Mouse (Mus musculus) kidney, embryonic 14.5 days (tissue): ENCODE measurements around the gene Mchr1. TPM values are rescaled to one million over a fixed set of nuclear protein-coding genes. Genes with fewer than 3 reads are reported as not detected.

Source experiments
- ATAC-seq: fragments of 200-750 bp; cut with Nextera tagmentation; 2 replicates; pipeline ENCODE4 v1.8.0; 2017; ENCODE audit warnings: moderate number of reproducible peaks, mild to moderate bottlenecking, moderate TSS enrichment, moderate library complexity; ENCODE audit not compliant: low FRiP score, low TSS enrichment
- H3K27ac ChIP-seq: fragments of 300-500 bp; sonication (generic); 2 replicates; pipeline ENCODE4 v1.5.1; 2014; ENCODE audit warnings: low read depth, mild to moderate bottlenecking, low read length, moderate library complexity, mixed read lengths
- H3K27me3 ChIP-seq: fragments of 300-500 bp; sonication (generic); 2 replicates; pipeline ENCODE4 v1.6.1; 2014; ENCODE audit warnings: mild to moderate bottlenecking, low read length; ENCODE audit not compliant: control insufficient read depth, insufficient read depth
- H3K36me3 ChIP-seq: fragments of 300-500 bp; sonication (generic); 2 replicates; pipeline ENCODE4 v1.6.1; 2014; ENCODE audit warnings: low read length, mixed read lengths; ENCODE audit not compliant: control insufficient read depth, insufficient read depth
- H3K4me1 ChIP-seq: fragments of 300-500 bp; sonication (generic); 2 replicates; pipeline ENCODE4 v1.6.1; 2014; ENCODE audit warnings: low read length, mixed read lengths; ENCODE audit not compliant: control insufficient read depth, insufficient read depth
- H3K4me2 ChIP-seq: fragments of 300-500 bp; sonication (generic); replicated peaks from 2 replicates; pipeline ENCODE4 v1.6.1; 2014; ENCODE audit warnings: low read depth, mild to moderate bottlenecking, low read length
- H3K4me3 ChIP-seq: fragments of 300-500 bp; sonication (generic); 2 replicates; pipeline ENCODE4 v1.5.1; 2014; ENCODE audit warnings: mild to moderate bottlenecking, low read length
- H3K9ac ChIP-seq: fragments of 300-500 bp; sonication (generic); 2 replicates; pipeline ENCODE4 v1.6.1; 2014; ENCODE audit warnings: low read depth, mild to moderate bottlenecking, low read length, moderate library complexity
- H3K9me3 ChIP-seq: fragments of 300-500 bp; sonication (generic); 2 replicates; pipeline ENCODE4 v1.6.1; 2016; ENCODE audit warnings: low read length; ENCODE audit not compliant: control insufficient read depth
- WGBS: fragments of 180-500 bp; shearing (Covaris S2); extraction: QIAGEN DNeasy Blood & Tissue Kit; methylation state at CpG from one replicate; pipeline ENCODE4 v1.1.7; 2014; 5-methylcytosine and 5-hydroxymethylcytosine counted together
- polyA plus RNA-seq: library from polyadenylated mRNA; unstranded; fragments of >200 nt; fragmentation: Nextera tagmentation; extraction: Ambion mirVana; gene quantifications from 2 replicates; pipeline ENCODE4 v1.2.1, GENCODE M21; 2014

Gene Mchr1
- polyA plus RNA-seq, 1 experiment from 2014 or later: 1.0 TPM

DNA sequence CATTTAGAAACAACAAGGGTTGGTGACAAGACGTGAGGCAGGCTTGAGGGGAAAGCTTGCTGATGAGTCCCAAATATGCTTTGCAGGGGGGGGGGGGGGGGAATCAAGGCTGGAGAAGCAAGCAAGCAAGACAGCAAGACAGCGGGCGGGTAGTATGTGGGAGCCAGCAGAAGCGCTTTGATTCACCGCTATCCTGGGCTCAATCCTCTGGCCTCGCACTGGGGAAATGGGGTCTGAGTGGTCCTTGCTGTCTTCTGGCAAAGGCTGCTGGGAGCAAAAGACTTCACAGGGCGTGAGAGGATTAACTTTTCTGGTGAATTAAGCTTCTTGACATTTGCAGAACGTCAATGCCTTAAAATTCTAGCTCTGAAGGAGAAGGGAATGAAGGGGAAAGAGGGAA lies 763 bp downstream of the Mchr1 start:
- ATAC-seq: no peak
- H3K9ac ChIP-seq: peak overlapping the region; percentile 53; the same call in 1 of the 2 replicates
- 7% methylated on average over 8 of the region's 8 CpGs for WGBS
- H3K36me3 ChIP-seq: no peaks in the 10 kb centered on the region
- H3K4me1 ChIP-seq: peaks cover 14% of the 10 kb centered on the region; the same call in 1 of the 2 replicates
- H3K4me2 ChIP-seq: peak overlapping the region; percentile 68
- H3K27ac ChIP-seq: no peak overlapping the region
- H3K4me3 ChIP-seq: peak overlapping the region; percentile 41
- peaks cover 8% of the 10 kb centered on the region; the same call in 1 of the 2 replicates for H3K27me3 ChIP-seq
- no peaks in the 10 kb centered on the region for H3K9me3 ChIP-seq

DNA sequence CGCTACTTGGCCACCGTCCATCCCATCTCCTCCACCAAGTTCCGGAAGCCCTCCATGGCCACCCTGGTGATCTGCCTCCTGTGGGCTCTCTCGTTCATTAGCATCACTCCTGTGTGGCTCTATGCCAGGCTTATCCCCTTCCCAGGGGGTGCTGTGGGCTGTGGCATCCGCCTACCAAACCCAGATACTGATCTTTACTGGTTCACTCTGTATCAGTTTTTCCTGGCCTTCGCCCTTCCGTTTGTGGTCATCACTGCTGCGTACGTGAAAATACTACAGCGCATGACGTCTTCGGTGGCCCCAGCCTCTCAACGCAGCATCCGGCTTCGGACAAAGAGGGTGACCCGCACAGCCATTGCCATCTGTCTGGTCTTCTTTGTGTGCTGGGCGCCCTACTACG lies 2.2 kb downstream of the Mchr1 start:
- no peak overlapping the region for H3K27ac ChIP-seq
- no peak overlapping the region for H3K9ac ChIP-seq
- H3K36me3 ChIP-seq: no peaks in the 10 kb centered on the region
- no peak overlapping the region for H3K4me3 ChIP-seq
- no peak for ATAC-seq
- peaks cover 8% of the 10 kb centered on the region; the same call in 1 of the 2 replicates for H3K27me3 ChIP-seq
- H3K9me3 ChIP-seq: no peaks in the 10 kb centered on the region
- 93% methylated on average over 18 of the region's 18 CpGs for WGBS
- peaks cover 14% of the 10 kb centered on the region; the same call in 1 of the 2 replicates for H3K4me1 ChIP-seq
- H3K4me2 ChIP-seq: no peak overlapping the region

DNA sequence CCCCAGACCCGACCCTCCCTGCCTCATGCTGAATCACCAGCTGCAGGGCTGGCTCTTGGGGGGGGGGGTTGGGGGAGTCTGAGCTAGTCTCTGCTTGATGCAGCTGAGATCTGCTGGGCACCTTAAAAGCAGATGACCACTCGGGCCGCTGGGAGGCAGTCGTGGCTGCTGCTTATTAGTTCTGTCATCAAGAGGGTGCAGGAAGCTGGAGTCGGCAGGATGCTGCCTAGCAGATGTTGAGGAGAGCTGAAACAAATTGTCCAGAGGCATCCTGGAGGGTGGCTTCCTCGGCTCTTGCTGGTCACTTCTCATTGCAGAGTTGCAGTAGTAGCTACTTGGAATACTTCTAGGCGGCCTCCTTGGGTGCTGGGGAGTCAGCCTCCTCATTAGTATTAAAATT lies 4.0 kb downstream of the Mchr1 start:
- Histone ChIP-seq H3K27me3 (peaks cover 8% of the 10 kb centered on the region; the same call in 1 of the 2 replicates), H3K27ac (no peak overlapping the region), H3K4me1 (peaks cover 14% of the 10 kb centered on the region; the same call in 1 of the 2 replicates), H3K9me3 (no peaks in the 10 kb centered on the region), H3K9ac (no peak overlapping the region), H3K36me3 (no peaks in the 10 kb centered on the region), H3K4me2 (no peak overlapping the region), H3K4me3 (no peak overlapping the region)
- ATAC-seq: no peak
- 12% methylated on average over 7 of the region's 7 CpGs for WGBS

DNA sequence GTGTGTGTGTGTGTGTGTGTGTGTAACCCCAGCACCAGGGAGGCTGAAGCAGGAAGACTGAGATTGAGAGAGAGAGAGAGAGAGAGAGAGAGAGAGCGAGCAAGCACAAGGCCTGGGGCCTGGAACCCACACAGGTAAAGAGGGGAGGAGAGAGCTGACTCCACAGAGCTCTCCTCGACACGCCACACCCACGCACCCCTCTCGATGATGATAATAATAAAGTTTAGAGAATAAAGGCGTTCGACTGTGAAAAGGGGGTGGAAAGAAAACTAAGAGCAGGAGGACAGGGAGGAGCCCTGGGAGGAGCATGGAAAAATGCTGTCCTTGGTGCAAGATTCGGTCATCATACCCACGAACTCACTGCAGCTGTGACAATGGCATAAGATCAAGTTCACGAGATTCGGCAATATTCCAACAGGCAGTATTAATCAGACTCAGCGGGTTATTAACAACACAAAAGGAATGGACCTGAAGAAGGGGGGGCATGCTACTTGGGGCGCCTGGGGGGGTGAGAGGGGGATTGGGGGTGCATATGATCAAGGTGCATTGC lies 4.6 kb downstream of the Mchr1 start:
- Histone ChIP-seq H3K27me3 (peaks cover 8% of the 10 kb centered on the region; the same call in 1 of the 2 replicates), H3K9ac (no peak overlapping the region), H3K4me1 (peaks cover 14% of the 10 kb centered on the region; the same call in 1 of the 2 replicates), H3K4me3 (no peak overlapping the region), H3K9me3 (no peaks in the 10 kb centered on the region), H3K27ac (no peak overlapping the region), H3K4me2 (no peak overlapping the region), H3K36me3 (no peaks in the 10 kb centered on the region)
- ATAC-seq: no peak
- WGBS: 69% methylated on average over 13 of the region's 13 CpGs

DNA sequence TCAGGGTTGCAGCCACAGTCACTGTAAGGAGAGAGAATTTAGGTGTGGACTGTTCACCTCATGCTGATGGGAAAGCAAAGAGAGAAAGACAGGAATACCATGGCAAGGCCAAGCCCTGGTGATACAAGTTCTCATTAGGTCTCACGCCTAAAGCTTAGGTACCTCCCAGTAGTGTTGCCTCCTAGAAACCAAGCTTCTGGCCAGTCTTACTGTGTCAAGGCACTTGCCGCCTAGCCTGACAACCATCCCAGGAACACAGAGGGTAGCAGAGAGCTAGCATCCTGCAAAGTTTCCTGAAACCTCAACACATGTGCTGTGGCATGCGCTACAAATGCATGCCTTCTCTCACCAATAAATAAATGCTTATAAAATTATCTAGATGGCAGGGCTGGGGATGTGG lies 11.6 kb downstream of the Mchr1 start:
- Histone ChIP-seq H3K36me3 (no peaks in the 10 kb centered on the region), H3K27ac (peak overlapping the region; percentile 59; the same call in 1 of the 2 replicates), H3K27me3 (no peaks in the 10 kb centered on the region), H3K9me3 (peaks cover 6% of the 10 kb centered on the region; the same call in 1 of the 2 replicates), H3K9ac (no peak overlapping the region), H3K4me1 (peaks cover 10% of the 10 kb centered on the region; the same call in 1 of the 2 replicates), H3K4me2 (no peak overlapping the region), H3K4me3 (no peak overlapping the region)
- 82% methylated on average over 3 of the region's 3 CpGs for WGBS
- no peak for ATAC-seq

DNA sequence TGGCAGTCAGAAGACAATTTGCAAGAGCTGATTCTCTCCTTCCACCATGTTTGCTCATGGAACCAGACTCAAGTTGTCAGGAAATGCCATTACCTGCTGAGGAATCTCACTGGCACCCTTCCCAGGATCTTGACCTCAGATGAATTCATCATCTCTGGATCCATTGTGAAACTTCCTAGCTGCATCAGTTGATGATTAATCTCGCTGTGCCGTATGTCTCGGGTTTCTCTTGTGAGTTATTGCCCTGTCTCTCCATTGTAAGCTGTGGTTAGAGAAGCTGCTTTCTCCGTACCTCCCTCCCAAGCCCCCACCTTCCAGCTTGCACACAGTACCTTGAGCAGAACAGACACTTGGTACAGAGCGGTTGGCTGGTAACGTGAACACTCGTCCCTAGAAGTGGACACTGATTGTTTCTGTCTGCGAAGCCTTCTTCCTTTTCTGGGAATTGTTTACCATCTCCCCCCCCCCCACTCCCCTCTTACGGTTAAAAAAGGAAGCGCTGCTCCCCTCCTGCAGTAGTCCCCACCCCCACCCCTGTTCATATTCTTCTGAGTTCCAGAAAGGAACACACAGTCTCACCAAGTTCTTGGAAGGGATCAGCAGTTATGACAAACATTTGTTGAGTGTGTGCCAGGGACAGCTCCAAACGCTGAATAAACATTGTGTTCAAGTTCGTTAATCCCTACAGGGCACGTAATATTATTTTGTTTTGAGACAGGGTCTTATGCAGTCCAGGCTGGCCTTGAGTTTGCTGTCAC lies 12.5 kb downstream of the Mchr1 start:
- Histone ChIP-seq H3K9me3 (peaks cover 6% of the 10 kb centered on the region; the same call in 1 of the 2 replicates), H3K4me2 (peak overlapping the region; percentile 17; the same call in 1 of the 2 replicates), H3K27ac (peak overlapping the region; percentile 59), H3K4me1 (peaks cover 10% of the 10 kb centered on the region; the same call in 1 of the 2 replicates), H3K9ac (no peak overlapping the region), H3K27me3 (no peaks in the 10 kb centered on the region), H3K4me3 (no peak overlapping the region), H3K36me3 (no peaks in the 10 kb centered on the region)
- peak; percentile 75 for ATAC-seq
- 19% methylated on average over 13 of the region's 13 CpGs for WGBS

DNA sequence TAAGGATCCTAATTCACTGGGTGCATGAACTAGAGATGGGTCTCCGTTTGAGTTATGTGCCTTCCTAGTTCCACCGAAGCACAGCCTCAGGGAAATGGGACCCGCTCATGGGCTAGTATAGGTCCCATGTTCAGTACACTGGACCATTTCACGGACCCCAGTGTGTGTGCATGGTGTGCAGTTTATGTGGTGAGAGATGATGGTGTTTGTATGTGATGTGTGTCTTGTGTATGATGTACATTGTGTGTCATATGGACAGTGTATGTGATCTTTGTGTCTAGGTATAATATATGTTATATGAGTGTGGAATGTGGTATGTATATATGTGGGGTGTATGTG lies 13.0 kb downstream of the Mchr1 start:
- H3K27ac ChIP-seq: no peak overlapping the region; the same call in 1 of the 2 replicates
- peaks cover 6% of the 10 kb centered on the region; the same call in 1 of the 2 replicates for H3K9me3 ChIP-seq
- 59% methylated on average over 4 of the region's 4 CpGs for WGBS
- H3K4me3 ChIP-seq: no peak overlapping the region
- no peak overlapping the region for H3K9ac ChIP-seq
- peak overlapping the region; percentile 17; the same call in 1 of the 2 replicates for H3K4me2 ChIP-seq
- H3K4me1 ChIP-seq: peaks cover 10% of the 10 kb centered on the region; the same call in 1 of the 2 replicates
- no peaks in the 10 kb centered on the region for H3K27me3 ChIP-seq
- 0 out of 2 replicates have a peak, but pooled peaks have one; percentile 12 for ATAC-seq
- no peaks in the 10 kb centered on the region for H3K36me3 ChIP-seq

DNA sequence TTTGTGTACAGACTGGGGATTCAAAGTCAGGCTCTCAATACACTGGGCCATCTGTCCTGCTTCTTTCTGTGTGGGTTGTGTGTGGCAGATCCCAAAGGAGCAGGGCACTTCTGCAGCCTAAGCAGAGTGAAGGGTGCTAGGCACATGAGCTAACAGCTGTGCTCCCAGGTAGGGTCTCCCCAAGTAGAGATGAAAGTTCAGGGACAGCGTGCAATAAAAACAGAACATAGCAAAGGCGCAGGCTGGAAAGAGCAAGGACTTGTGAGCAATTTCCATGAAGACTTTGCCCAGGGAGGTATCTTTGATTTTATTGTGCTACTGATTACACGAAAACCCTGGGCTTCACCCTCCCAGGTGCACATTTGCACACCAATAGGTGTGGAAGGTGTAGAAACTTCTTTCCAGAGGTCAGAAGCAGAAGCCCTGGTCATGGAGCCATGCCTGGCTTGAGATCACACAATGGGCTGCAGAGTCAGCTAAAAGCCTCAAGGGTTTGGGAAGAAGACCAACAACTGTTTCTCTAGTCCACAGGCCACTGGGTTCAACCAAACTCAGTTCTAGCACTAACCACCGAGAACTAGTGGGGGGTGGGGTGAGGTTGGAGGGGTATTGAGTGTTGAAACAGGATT lies 13.8 kb downstream of the Mchr1 start:
- Histone ChIP-seq H3K4me3 (no peak overlapping the region), H3K4me1 (peaks cover 10% of the 10 kb centered on the region; the same call in 1 of the 2 replicates), H3K9me3 (peaks cover 6% of the 10 kb centered on the region; the same call in 1 of the 2 replicates), H3K9ac (no peak overlapping the region), H3K27ac (no peak overlapping the region), H3K36me3 (no peaks in the 10 kb centered on the region), H3K27me3 (no peaks in the 10 kb centered on the region), H3K4me2 (no peak overlapping the region)
- WGBS: 85% methylated on average over 4 of the region's 4 CpGs
- no peak for ATAC-seq
